Mouse (Mus musculus) sigmoid colon, adult 10 weeks (tissue): Measurements from ENCODE around the gene Ipo4. TPM values are rescaled to one million over a fixed set of nuclear protein-coding genes. Genes with fewer than 3 reads are reported as not detected.

Experiments used
- polyA plus RNA-seq: library from polyadenylated mRNA; stranded (reverse); fragments of 350-450 nt; fragmentation: Illumina TruSeq; extraction: RNeasy Lipid Tissue Mini Kit (QIAGEN cat#74804); gene quantifications from one replicate; pipeline ENCODE4 v1.2.3, GENCODE M21; 2014; ENCODE audit warnings: low read depth, low replicate concordance

The Ipo4 gene
- polyA plus RNA-seq = 2.9 TPM

DNA sequence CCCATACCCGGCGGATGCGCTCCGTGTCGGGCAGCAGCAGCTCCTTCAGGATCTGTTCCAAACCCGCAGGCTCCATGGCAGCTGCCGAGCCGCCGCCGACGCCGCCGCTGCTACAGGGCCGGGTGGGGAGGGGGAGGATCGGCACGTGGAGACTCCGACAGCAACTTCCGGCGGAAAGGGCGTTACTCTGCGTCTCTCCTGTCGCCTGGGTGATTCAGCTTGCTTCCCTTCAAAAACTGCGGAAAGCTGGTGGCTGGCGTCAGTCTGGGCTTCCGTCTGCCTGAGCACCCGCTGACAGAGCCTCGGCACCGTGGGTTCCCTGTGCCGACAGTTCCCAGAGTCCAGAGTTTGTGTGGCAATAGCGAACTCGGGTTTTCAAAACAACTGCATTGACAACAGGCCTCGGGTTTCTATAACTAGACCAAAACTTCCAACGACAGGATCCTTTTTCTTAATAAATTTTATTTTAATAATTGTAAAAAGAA, at the start of gene Ipo4:
Ipo4 (minus strand) TSS at position 435 of the 485 bp plus-strand sequence.

DNA sequence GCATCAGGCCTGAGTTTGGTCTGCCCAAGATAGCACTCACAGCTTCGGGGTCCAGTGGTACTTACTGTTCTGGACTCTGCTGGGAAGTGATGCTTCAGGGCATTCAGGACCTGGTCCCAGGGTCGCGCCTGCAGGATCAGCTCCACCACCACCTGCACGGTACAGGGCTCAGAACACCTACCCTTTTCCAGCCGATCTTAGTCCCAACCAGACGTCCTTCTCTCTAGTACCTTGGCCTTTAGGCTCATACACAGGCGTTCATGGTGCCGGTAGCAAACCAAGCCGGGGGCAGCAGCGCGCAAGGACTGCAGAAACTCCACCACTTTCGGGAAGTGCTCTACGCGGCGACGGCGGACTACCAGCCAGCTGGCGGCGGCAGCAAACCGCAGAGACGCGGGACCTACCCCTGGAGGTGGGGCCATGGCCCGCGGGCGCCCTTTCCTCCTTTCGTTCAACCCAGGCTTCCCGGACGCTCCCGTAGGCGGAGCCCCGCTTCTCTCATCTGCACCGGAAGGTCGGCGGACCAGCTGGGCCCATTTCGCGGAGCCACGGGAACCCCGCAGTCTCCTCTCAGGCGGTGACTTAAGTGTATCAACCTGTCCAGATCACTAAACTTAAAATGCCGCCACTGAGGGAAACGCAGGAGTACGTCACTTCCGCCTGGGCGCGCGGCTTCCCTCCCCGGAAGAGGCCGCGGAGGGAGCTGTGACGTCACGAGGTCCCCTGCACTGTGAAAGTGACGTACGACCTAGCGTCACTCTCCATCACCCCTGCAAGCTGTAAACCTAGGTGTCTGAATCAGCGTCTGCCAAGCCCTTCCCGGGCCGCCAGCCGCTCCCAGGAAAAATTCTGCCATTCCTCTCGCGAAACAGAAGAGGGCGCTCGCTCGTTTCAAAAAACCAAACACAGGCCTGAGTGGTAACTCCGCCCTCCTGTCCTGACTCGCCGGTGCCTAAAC, 45.7 kb upstream of the Ipo4 start, which contains the start of gene Tinf2:
Tinf2 (minus strand) TSS at position 661 of the 958 bp plus-strand sequence.

DNA sequence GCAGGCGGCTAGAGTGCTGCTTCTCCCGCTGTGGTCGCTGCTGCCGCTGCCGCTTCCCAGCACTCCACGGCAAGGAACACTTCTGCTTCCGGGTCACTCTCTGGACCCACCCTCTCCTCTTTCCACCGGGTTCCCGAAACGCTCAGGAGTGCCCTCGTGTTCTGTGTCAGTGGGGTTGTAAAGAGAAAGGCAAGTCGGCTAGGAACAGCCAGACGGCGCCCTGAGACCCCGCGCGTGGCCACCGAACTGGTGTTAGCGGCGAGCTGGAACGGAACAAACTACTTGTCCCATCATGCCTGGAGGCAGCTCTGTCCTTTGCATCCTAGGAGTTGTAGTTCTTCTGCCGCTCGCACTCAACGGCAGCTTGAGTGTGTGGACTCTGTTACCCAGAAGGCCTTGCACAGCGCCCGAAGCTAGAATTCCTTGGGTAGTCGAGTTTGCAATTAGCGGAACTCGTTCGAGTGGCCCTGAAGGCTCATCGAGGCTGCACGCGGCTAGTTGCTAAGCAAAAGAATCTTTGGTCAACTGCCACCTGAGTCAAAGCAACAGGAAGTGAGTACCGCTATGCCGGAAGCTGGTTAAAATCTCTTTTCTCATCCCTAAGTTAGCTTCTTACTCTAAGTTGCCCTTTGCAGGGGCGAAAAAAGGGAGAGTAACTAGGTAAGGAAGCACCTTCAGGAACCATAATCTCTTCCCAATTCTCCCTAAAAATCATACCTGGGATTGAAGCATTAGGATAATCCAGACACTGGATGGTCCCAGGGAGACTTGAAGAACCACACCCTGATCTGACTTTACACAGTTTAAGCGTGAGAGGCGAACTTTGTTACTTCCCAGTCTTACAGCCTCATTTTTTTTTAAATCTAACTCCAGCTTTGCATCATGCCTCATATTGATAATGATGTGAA, 36.3 kb upstream of the Ipo4 start, which contains the start of the genes Gmpr2 and Nedd8:
Gmpr2 (plus strand) TSS at position 109 of the 908 bp plus-strand sequence.
Nedd8 (minus strand) TSS at position 292 of the 908 bp plus-strand sequence.

DNA sequence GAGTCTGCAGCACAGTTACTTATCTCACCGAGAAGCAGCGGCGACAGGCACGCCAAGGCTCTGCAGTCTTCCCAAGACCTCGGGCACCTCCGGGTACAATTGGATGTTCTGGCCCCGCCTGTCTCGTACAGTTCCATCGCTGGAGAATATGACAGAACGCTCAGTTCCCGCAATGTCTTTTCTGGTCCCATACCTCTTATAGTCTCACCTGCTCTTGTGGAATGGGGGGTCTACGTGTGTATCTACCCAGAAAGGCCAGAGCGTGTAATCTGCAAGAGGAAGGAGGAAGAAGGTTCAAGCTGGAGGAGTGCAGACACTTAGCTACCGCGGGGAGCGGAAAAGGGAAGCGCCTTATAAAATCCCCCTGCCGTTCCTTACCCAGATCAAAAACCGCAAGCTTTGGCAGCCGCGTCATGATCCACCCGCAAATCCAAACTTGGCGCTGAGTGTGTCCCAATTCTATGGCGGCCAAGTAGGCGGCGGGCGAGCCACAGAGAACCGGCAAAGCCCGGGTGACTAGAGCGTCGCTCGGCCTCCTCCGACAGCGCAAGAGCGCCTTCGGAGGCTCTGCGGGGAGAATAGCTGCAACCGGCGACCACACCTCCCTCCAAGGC, 24.3 kb upstream of the Ipo4 start, which contains the start of gene Mdp1:
Mdp1 (minus strand) TSS at position 549 of the 614 bp plus-strand sequence.

DNA sequence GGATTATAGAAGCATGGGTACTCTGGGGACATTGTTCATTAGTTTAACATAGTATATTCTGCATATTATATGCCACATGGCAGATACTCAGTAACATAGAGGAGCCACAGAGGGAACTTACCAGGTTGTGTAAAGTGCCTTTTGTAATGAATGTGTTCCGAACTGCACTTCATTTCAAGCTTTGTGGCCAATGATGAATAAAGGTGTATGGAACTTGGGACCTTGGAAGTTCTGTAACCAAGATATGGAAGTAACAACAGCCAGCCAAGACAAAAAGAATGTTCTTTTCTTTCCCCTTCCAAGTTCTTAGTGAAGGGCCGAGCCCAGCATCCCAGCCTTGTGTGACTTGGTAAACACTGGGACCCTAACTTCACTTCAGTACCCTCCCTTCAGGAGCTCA, 14.1 kb upstream of the Ipo4 start, which contains the start of gene Tssk4:
Tssk4 (plus strand) TSS at position 301 of the 400 bp plus-strand sequence.

DNA sequence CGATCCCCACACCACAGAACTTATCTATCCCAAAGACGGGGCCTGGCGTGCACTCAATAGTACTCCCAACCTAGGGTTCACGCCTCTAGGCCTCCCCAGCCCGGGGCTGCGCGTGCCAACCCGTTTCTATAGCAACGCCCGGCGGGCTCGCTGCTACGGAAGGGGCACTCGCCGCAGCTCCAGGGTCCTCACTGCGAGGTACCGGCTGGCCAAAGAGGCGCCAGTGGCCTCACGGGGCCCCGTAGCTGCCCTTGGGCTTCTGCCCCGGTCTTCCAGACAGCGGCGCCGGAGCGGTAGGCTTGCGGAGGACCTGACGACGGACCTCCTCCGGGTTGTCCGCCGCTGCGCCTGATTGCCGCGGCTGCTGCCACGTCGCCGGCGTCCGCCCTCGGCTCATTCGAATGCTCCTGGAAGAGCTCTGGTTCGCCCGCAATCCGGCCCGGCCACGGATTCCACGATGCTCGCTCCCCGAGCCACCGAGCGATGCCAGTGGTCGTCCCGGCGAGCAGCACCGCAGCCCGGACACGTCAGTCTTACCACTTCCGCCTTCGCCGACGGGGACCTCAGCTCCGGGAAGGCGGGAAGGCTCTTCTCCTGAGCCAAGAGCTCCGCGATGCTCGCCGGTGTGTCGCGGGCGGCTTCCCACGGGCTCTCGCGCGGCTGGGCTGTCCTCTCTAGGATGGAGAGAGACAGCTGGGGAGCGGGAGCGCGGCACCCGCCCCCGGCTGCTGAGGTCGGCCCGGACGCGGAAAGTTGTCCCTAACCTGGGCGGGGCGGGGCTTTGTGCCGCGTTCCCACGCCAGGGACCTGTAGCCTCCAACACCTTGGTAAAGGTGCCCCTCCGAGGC, 7.5 kb upstream of the Ipo4 start, which contains the start of gene Tm9sf1:
Tm9sf1 (minus strand) TSS at position 747 of the 848 bp plus-strand sequence.

DNA sequence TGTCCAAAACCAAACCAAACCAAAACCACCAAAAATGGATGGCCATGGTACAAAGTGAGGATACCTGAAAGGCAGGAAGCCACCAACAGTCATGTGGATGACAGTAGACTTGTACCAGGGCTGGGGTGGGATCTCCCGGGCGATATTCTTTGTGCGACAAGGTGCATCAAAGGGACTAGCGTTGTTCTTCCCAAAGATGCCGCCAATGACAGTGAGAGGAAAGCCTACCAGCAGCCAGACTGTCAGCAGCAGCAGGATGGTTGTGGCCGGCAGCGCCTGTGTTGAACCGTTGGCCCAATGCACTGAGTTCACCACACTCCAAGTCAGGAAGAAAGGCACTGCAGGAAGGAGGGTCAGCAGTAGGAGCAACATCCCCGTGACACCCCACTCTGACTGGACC, 2.0 kb upstream of the Ipo4 start, which contains the start of gene Gm49378:
Gm49378 (minus strand) TSS at position 101 of the 400 bp plus-strand sequence.

DNA sequence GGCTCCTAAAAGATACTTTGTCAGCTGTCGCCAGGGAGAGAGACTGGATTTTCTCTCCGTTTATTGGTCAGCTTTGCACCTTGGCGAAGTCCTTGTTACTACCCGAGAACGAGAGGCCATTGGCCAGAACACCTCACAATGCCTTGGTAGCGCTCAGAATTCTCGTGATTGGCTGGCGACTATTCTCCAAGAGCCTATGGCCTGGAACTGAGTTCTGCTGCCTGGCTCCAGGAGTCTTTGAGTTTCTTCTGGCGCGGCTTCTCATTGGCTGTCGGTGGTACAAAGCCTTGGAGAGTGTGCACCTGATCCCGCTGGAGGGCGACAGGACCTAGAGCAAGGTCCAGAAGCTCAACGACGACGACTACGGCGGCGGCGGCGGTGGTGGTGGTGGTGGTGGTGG, 17.9 kb downstream of the Ipo4 start, which contains the start of gene Rec8:
Rec8 (plus strand) TSS at position 216 of the 400 bp plus-strand sequence.

DNA sequence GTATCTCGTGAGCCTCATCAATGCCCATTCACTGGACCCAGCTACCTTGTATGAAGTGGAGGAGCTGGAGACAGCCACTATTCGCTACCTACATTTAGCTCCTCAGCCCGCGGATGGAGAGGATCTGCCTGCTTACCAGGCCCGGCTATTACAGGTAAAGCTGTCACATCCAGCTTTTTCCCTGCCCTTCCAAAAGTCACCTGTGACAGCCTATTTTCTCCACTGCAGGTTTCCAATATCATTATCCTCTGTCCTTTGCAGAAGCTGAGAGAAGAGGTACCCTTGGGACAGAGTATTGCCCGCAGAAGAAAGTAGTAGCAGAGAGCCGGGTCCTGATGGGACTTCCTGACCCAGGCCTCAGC, 32.5 kb downstream of the Ipo4 start, which contains the start of gene Irf9:
Irf9 (plus strand) TSS at position 301 of the 362 bp plus-strand sequence.

DNA sequence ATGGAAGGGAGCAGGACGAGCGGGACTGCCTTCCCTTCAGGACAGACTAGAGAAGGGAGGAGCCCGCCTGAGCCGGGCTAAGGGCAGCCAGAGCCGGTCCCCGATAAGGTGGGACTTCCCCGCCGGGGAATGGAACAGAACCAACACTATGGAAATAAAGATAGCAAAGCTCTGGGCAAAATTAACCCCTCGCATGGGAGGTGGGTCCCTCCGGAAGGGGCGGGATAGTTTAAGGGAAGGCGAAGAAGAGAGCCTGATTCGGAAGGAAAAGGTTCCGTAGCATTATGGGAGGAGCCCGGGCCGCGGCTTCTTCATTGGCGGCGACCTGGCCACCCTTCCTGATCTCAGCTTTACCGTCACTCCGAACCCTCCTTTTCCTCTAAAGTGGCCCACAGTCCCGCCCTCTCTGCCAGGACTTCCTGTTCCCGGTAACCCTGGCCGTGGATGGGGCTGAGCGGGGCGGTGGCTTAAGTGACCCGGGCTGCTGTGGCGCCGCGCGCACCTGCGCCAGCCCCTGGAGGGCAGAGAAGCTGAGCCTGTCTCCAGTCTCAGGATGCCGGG, 44.3 kb downstream of the Ipo4 start, which contains the start of gene Rnf31:
Rnf31 (plus strand) TSS at position 378 of the 561 bp plus-strand sequence.

DNA sequence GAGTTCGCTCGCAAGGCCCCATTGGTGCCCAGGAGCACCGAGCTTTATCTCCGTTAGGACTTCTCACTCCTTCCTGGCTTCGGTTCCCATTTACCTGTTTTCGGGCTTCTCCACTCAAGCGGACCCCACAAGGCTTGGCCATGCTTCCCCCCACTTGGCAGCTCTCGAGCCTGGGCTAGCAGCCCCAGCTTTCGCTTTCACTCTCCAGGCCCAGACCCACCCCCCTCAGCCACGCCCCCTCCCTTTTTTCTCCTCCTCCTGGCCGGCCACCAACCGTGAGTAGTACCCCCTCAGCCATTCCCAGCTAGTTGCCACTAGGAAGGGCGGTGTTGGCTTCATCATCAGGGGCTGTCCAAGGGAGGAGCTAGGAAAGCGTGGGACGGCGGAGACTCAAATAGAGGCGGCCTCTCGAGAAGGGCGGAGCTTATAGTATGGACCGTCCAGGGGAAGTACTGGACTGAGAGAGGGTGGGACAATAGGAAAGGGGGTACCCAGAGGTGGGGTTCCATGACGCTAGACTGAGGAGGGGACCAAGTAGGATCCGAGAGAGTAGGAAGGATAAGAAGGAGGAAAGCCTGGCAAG, 44.9 kb downstream of the Ipo4 start, which contains the start of gene Psme2:
Psme2 (minus strand) TSS at position 366 of the 583 bp plus-strand sequence.

DNA sequence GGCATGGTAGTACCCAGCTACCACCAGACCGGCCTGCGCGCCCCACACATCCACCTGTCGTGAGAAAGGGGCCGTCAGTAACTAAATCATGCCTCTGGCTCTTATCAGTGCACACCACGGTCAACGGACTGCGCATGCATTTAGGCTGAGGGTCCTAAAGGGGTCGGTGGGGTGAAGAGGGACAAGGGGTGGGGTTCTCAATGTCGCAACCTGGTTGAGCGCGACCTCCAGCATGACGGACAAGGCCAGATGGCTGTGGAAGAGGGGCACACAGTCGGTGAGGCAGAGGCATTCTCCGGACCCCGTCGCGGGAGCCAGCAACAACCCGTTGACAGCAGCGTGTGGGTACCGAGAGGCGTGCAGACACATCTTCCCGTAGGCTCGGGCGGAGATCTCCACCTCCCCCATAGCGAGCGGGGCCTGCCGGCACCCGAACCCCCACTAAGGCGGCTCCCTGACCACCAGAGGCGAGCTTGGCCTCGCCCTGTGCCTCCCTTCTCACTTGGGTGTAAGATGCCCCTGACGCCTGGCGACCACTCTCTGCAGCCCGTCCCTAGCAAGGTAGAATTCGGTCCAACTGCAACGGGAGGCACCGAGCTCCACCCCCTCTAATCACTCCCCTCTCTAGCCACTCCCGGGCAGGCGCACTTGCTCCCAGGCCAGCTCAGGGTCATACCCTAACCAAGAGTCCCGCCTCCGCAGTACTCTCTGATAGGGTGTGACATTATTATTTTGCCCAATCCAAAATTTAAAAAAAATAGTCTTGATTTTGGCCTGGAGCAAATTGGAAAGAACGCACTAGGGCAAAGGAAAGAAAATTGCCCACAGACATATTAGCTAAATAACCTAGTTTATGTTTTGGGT, 50.8 kb downstream of the Ipo4 start, which contains the start of gene Emc9:
Emc9 (minus strand) TSS at position 601 of the 864 bp plus-strand sequence.

DNA sequence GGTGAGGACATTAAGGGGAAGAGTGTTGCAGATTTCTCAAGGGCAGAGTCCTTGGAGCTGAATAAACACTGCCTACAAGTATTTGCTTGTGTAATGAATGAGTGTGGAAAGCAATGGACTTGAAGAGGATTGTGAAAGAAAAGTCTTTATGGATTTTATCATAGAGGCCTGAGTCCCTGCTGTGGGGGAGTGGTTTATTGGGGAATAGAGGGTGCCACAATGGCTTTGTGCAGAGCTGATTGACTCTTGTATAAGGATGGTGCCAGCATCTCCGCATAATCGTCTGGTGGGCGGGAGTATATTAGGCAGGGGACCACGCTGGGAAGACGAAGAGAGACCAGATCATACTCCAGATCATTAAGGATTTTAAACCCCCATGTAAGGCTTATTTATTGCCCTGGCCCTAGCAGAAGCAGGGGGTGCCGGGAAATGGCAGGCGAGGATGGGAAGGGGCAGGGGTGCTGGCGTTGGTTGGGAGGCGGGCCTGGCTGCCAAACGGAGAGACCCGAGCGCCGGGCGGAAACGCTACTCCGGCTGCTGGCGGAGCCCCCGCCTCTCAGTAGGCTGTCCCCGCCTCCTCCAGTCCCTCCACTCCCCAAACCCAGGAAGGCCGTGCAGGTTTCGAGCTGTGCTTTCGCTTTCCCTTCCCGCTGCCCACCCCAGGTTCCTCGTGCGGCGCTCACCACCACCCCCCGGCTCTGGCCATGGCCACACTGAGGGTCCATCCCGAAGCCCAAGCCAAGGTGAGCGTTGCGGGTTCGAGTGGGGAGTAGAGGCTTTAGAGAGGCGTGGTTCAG, 57.7 kb downstream of the Ipo4 start, which contains the start of gene Psme1:
Psme1 (plus strand) TSS at position 253 of the 797 bp plus-strand sequence.

